Mouse (Mus musculus): ENCODE measurements at regions not wholly inside any gene's neighbourhood (a gene's known extent, or its start where the extent isn't known, plus 50 kb on each side); places are given as distances from the start of the nearest gene placed in this dataset.

- no peak for TF ChIP-seq CTCF (conservative IDR thresholded peaks at IDR 0.05; ENCODE audit: low read length)
- no peak for TF ChIP-seq POU5F1 (IDR thresholded peaks at IDR 0.05; ENCODE audit: borderline replicate concordance, low read length)
Observed at GRCm38 (mm10) chr2:17249960-17250359, 481.3 kb downstream of the Nebl start.

Data from E14TG2a.4 (cell line).